Mouse (Mus musculus): ENCODE measurements at regions not wholly inside any gene's neighbourhood (a gene's known extent, or its start where the extent isn't known, plus 50 kb on each side); places are given as distances from the start of the nearest gene placed in this dataset.

- no peak for DNase-seq
These were observed 114.8 kb upstream of the Adgrl2 start for GRCm38 (mm10) chr3:149105181-149105580.

GRCm38 (mm10) chr3:149104080-149104479, 113.7 kb upstream of the Adgrl2 start:
- DNase-seq, result peak in 1 of 2 experiments; percentile 36

GRCm38 (mm10) chr3:149103469-149103868, 113.1 kb upstream of the Adgrl2 start:
- no peak for DNase-seq

- no peak for DNase-seq
These were observed 112.5 kb upstream of the Adgrl2 start for GRCm38 (mm10) chr3:149102846-149103245.

- DNase-seq, result no peak
These were observed 111.4 kb upstream of the Adgrl2 start for GRCm38 (mm10) chr3:149101785-149102184.

- DNase-seq, result no peak
These were observed 108.4 kb upstream of the Adgrl2 start for GRCm38 (mm10) chr3:149098764-149099163.

- DNase-seq, result no peak
These were observed 106.7 kb upstream of the Adgrl2 start for GRCm38 (mm10) chr3:149097026-149097425.

GRCm38 (mm10) chr3:149092649-149093048, 102.3 kb upstream of the Adgrl2 start:
- DNase-seq, result no peak

GRCm38 (mm10) chr3:149090103-149090502, 99.7 kb upstream of the Adgrl2 start:
- no peak for DNase-seq

- no peak for DNase-seq
These were observed 98.3 kb upstream of the Adgrl2 start for GRCm38 (mm10) chr3:149088621-149089128.

GRCm38 (mm10) chr3:149087488-149087887, 97.1 kb upstream of the Adgrl2 start:
- DNase-seq, result no peak

GRCm38 (mm10) chr3:149086704-149087103, 96.3 kb upstream of the Adgrl2 start:
- no peak for DNase-seq

- no peak for DNase-seq
These were observed 95.7 kb upstream of the Adgrl2 start for GRCm38 (mm10) chr3:149086086-149086485.

GRCm38 (mm10) chr3:149084861-149085598, 94.7 kb upstream of the Adgrl2 start:
- no peak for DNase-seq

- DNase-seq, result no peak
These were observed 93.0 kb upstream of the Adgrl2 start for GRCm38 (mm10) chr3:149083391-149083790.

GRCm38 (mm10) chr3:149078881-149079280, 88.5 kb upstream of the Adgrl2 start:
- DNase-seq, result no peak

- DNase-seq, result no peak
These were observed 86.7 kb upstream of the Adgrl2 start for GRCm38 (mm10) chr3:149076928-149077551.

- no peak for DNase-seq
These were observed 85.1 kb upstream of the Adgrl2 start for GRCm38 (mm10) chr3:149075488-149075851.

- DNase-seq, result no peak
These were observed 84.5 kb upstream of the Adgrl2 start for GRCm38 (mm10) chr3:149074658-149075487.

- DNase-seq, result no peak
These were observed 79.8 kb upstream of the Adgrl2 start for GRCm38 (mm10) chr3:149070201-149070600.

GRCm38 (mm10) chr3:149069436-149069835, 79.1 kb upstream of the Adgrl2 start:
- DNase-seq, result no peak

GRCm38 (mm10) chr3:149068821-149069220, 78.5 kb upstream of the Adgrl2 start:
- no peak for DNase-seq

- no peak for DNase-seq
These were observed 77.4 kb upstream of the Adgrl2 start for GRCm38 (mm10) chr3:149067758-149068157.
